Mouse (Mus musculus): ENCODE measurements at regions not wholly inside any gene's neighbourhood (a gene's known extent, or its start where the extent isn't known, plus 50 kb on each side); places are given as distances from the start of the nearest gene placed in this dataset.

DNA sequence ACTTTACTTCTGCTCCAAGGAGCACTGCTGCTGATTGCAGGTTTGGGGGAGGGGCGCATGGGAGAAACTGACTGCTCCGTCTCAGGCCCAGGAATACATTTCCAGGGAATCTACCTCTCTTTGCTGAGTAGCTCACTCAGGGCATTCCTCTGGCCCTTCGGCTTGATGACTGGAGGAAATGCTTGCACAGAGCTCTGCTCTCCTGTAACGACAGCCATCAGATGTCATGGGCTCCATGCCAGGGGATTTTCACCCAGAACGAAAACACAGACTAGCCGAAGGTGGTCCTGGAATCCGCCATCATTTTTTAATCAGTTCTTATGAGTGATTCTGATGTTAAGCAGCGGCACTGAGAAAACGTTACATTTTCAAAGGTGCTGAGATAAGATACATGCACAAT, 119.2 kb downstream of the Polr2m start:
- Histone ChIP-seq H3K4me3 (replicated peaks; ENCODE audit: insufficient read depth, low read depth, low read length) (no peak overlapping the region), H3K27ac (ENCODE audit: insufficient read depth, low read length) (no peak overlapping the region), H3K4me1 (ENCODE audit: control insufficient read depth, insufficient read depth, low read length) (no peaks in the 10 kb centered on the region), H3K27me3 (ENCODE audit: control insufficient read depth, insufficient read depth, low read length) (no peaks in the 10 kb centered on the region)
- TF ChIP-seq POLR2A (IDR thresholded peaks at IDR 0.05; ENCODE audit: borderline replicate concordance, insufficient read depth, low read length) (no peak), CTCF (IDR thresholded peaks at IDR 0.05; ENCODE audit: borderline replicate concordance, insufficient read depth, low read depth, low read length) (no peak)
- 34% methylated on average over 9 of the region's 9 CpGs for WGBS
- DNase-seq, result no peak

DNA sequence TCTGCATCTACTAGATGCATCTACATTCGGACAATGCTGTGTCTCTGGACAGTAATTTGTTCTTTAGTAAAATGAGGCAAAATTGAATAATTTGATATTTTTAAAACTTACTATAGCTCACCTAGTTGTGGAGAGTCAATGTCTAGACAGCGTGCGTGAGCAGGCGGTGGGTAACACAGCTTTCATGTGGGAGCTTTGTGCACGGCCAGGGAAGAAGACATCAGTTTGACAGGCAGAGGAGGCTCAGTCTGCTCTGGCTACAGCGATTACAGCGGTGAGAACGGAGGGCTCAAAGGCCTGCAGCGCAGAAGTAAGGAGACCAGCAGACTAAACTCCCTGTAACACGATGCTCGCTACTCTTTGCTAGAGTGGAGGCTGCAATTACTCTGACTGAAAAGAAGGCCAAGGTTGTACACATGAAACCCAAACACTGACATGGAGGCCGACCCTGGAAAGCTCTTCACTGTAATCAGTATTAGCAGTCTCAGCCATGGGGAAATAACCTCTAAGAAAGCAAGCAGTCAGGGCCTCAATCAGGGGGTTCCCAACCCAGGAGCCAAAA, 120.5 kb downstream of the Polr2m start:
- WGBS, result 71% methylated on average over 12 of the region's 12 CpGs
- no peak for DNase-seq
- Histone ChIP-seq H3K4me1 (ENCODE audit: control insufficient read depth, insufficient read depth, low read length) (no peaks in the 10 kb centered on the region), H3K27ac (ENCODE audit: insufficient read depth, low read length) (no peak overlapping the region), H3K27me3 (ENCODE audit: control insufficient read depth, insufficient read depth, low read length) (no peaks in the 10 kb centered on the region), H3K4me3 (replicated peaks; ENCODE audit: insufficient read depth, low read depth, low read length) (no peak overlapping the region)
- TF ChIP-seq CTCF (IDR thresholded peaks at IDR 0.05; ENCODE audit: borderline replicate concordance, insufficient read depth, low read depth, low read length) (no peak), POLR2A (IDR thresholded peaks at IDR 0.05; ENCODE audit: borderline replicate concordance, insufficient read depth, low read length) (no peak)

DNA sequence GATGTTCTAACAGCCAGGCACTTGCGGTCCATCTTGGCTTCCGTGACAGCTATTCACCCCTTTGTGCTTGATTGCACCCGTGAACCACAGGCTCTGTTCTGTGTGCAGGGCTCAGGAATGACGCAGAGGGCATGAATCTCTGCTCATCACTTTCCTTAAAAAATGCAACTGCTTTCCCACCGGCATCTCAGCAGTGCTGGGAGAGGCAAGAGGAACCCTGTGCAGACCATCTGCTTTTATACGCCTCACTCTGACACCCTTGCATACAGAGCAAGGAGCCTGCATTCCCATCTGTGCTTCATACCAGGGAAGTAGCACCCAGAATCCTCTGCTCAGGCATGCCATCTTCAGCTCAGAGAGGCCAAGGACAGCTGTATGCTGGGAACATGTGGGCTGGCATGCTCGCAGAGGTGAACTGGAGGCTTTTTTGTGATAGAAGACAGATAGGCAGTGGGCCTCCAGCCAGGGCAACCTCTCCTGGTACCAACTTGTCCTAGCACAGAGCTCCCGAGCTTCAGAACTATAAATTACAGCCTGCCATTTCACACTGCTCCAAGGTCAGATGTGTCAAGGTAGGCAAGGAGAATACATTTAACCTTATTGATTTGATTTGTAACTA, 121.6 kb downstream of the Polr2m start:
- 33% methylated on average over 8 of the region's 8 CpGs for WGBS
- H3K4me3 ChIP-seq (replicated peaks; ENCODE audit: insufficient read depth, low read depth, low read length), result no peak overlapping the region
- no peaks in the 10 kb centered on the region for H3K4me1 ChIP-seq (ENCODE audit: control insufficient read depth, insufficient read depth, low read length)
- no peak overlapping the region for H3K27ac ChIP-seq (ENCODE audit: insufficient read depth, low read length)
- TF ChIP-seq POLR2A (IDR thresholded peaks at IDR 0.05; ENCODE audit: borderline replicate concordance, insufficient read depth, low read length) (no peak), CTCF (IDR thresholded peaks at IDR 0.05; ENCODE audit: borderline replicate concordance, insufficient read depth, low read depth, low read length) (no peak)
- DNase-seq, result no peak
- no peaks in the 10 kb centered on the region for H3K27me3 ChIP-seq (ENCODE audit: control insufficient read depth, insufficient read depth, low read length)

DNA sequence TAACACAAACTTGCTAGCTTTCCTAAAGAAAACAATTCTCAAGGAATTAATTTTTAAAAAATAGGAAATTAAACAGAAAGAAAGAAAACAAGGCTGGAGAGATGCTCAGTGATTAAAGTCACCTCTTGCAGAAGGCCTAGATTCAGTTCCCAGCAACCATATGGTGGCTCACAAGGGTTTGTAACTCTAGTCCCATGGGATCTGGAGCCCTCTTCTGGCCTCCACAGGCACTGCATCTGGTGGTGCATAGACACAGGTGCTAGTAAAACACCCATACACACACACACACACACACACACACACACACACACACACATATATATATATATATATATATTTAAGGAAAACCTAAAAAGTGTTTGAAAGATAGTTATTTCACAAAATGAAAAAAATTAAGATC, 123.3 kb downstream of the Polr2m start:
- Histone ChIP-seq H3K4me3 (replicated peaks; ENCODE audit: insufficient read depth, low read depth, low read length) (no peak overlapping the region), H3K27ac (ENCODE audit: insufficient read depth, low read length) (no peak overlapping the region), H3K4me1 (ENCODE audit: control insufficient read depth, insufficient read depth, low read length) (no peaks in the 10 kb centered on the region), H3K27me3 (ENCODE audit: control insufficient read depth, insufficient read depth, low read length) (no peaks in the 10 kb centered on the region)
- DNase-seq, result no peak
- TF ChIP-seq CTCF (IDR thresholded peaks at IDR 0.05; ENCODE audit: borderline replicate concordance, insufficient read depth, low read depth, low read length), result no peak

DNA sequence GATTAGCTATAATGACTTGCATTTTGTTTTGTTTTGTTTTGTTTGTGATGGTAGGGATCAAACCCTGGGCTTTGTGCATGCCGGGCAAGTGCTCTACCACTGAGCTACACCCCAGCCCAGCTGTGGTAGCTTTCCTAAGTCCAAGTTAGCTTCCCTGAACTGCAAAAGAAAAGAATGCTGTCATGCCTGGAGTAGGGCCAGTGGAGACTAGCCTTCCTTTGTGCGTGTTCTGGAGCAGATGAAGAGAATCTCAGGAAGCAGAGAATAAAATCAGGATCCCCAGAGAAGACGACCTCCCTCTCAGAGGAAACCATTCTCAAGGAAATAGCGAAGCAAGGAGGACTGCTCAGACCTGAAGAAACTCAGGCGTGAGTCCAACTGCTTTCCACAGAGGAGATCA, 123.8 kb downstream of the Polr2m start:
- no peak overlapping the region for H3K27ac ChIP-seq (ENCODE audit: insufficient read depth, low read length)
- H3K27me3 ChIP-seq (ENCODE audit: control insufficient read depth, insufficient read depth, low read length), result no peaks in the 10 kb centered on the region
- DNase-seq, result no peak
- no peak overlapping the region for H3K4me3 ChIP-seq (replicated peaks; ENCODE audit: insufficient read depth, low read depth, low read length)
- no peaks in the 10 kb centered on the region for H3K4me1 ChIP-seq (ENCODE audit: control insufficient read depth, insufficient read depth, low read length)
- TF ChIP-seq POLR2A (IDR thresholded peaks at IDR 0.05; ENCODE audit: borderline replicate concordance, insufficient read depth, low read length) (no peak), CTCF (IDR thresholded peaks at IDR 0.05; ENCODE audit: borderline replicate concordance, insufficient read depth, low read depth, low read length) (no peak)
- WGBS, result 61% methylated on average over 5 of the region's 5 CpGs

DNA sequence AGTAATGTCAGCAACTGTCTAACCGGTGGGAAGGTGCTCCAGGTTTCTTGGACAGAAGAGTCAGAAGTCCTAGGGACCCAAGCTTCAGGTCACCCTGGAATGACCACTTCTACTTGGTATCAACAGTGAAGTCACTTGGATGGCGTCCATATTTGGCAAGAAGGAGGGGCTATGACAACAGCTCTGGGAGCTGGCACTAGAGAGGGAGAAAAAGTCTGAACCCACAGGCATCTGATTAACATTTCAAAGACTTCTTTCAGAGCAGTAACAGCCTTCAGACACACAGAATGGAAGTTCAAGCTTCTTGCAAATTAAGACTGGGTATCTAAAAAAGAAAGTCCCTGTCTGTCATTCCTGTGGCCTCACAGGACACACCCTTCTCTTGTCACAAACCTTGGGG, 124.4 kb downstream of the Polr2m start:
- no peak for DNase-seq
- H3K27me3 ChIP-seq (ENCODE audit: control insufficient read depth, insufficient read depth, low read length), result no peaks in the 10 kb centered on the region
- no peak for TF ChIP-seq CTCF (IDR thresholded peaks at IDR 0.05; ENCODE audit: borderline replicate concordance, insufficient read depth, low read depth, low read length)
- no peak for TF ChIP-seq POLR2A (IDR thresholded peaks at IDR 0.05; ENCODE audit: borderline replicate concordance, insufficient read depth, low read length)
- no peaks in the 10 kb centered on the region for H3K4me1 ChIP-seq (ENCODE audit: control insufficient read depth, insufficient read depth, low read length)
- WGBS, result 46% methylated on average over 2 of the region's 2 CpGs
- H3K27ac ChIP-seq (ENCODE audit: insufficient read depth, low read length), result no peak overlapping the region
- no peak overlapping the region for H3K4me3 ChIP-seq (replicated peaks; ENCODE audit: insufficient read depth, low read depth, low read length)

DNA sequence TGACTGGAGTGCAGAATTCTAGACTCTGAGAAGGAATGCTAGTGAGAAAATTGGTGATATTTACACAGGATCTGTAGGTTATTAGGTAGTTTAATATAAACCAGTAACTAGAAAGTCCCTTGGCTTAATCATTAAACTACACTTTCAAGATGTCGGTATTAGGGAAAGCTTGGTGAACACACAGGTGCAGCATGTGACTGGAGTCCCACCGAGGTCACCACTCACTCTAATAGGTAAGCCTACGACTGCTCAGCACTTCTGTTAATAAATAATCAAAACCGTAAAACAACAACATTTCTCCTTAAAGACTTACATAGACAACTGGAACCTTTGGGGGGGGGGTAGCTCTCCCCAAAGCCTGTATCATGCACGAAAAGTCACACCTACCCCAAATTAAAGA, 125.1 kb downstream of the Polr2m start:
- Histone ChIP-seq H3K4me1 (ENCODE audit: control insufficient read depth, insufficient read depth, low read length) (no peaks in the 10 kb centered on the region), H3K4me3 (replicated peaks; ENCODE audit: insufficient read depth, low read depth, low read length) (no peak overlapping the region), H3K27me3 (ENCODE audit: control insufficient read depth, insufficient read depth, low read length) (no peaks in the 10 kb centered on the region), H3K27ac (ENCODE audit: insufficient read depth, low read length) (no peak overlapping the region)
- no peak for DNase-seq
- WGBS, result 91% methylated on average over 5 of the region's 5 CpGs
- no peak for TF ChIP-seq POLR2A (IDR thresholded peaks at IDR 0.05; ENCODE audit: borderline replicate concordance, insufficient read depth, low read length)
- TF ChIP-seq CTCF (IDR thresholded peaks at IDR 0.05; ENCODE audit: borderline replicate concordance, insufficient read depth, low read depth, low read length), result no peak

DNA sequence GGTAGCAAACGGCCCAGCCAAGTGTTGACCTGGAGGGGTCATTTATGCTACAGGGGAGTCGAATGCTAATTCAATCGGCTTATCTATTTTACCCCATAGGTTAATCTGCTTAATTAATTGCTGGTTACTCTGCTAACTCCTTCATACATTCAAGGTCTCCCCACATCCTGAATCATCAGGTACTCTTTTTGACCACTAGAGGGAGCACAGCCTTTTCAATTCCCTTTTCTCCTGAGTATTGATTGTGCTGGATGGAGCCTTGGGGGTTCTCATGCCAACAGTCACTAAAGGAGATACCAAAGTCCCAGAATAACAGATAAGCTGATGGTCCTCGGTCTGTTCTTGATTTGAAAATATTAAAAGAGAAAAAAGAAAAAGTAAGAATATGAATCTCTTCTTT, 126.8 kb downstream of the Polr2m start:
- no peak overlapping the region for H3K27ac ChIP-seq (ENCODE audit: insufficient read depth, low read length)
- H3K27me3 ChIP-seq (ENCODE audit: control insufficient read depth, insufficient read depth, low read length), result no peaks in the 10 kb centered on the region
- no peaks in the 10 kb centered on the region for H3K4me1 ChIP-seq (ENCODE audit: control insufficient read depth, insufficient read depth, low read length)
- TF ChIP-seq CTCF (IDR thresholded peaks at IDR 0.05; ENCODE audit: borderline replicate concordance, insufficient read depth, low read depth, low read length) (peak; percentile 27; the same call in 1 of the 2 replicates), POLR2A (IDR thresholded peaks at IDR 0.05; ENCODE audit: borderline replicate concordance, insufficient read depth, low read length) (no peak)
- 38% methylated on average over 4 of the region's 4 CpGs for WGBS
- H3K4me3 ChIP-seq (replicated peaks; ENCODE audit: insufficient read depth, low read depth, low read length), result no peak overlapping the region
- DNase-seq, result peak in 1 of 2 experiments; percentile 6
